Mouse (Mus musculus) c-Kit-positive CD71-positive TER-119-positive erythroid progenitor cells, embryonic 14.5 days (primary cell): Measurements from ENCODE around the gene Tacr2.

Source experiments
- DNase-seq: peaks from one replicate; pipeline ENCODE4 v3.0.0-alpha.2; 2013; ENCODE audit warnings: low spot score

The Tacr2 gene

DNA sequence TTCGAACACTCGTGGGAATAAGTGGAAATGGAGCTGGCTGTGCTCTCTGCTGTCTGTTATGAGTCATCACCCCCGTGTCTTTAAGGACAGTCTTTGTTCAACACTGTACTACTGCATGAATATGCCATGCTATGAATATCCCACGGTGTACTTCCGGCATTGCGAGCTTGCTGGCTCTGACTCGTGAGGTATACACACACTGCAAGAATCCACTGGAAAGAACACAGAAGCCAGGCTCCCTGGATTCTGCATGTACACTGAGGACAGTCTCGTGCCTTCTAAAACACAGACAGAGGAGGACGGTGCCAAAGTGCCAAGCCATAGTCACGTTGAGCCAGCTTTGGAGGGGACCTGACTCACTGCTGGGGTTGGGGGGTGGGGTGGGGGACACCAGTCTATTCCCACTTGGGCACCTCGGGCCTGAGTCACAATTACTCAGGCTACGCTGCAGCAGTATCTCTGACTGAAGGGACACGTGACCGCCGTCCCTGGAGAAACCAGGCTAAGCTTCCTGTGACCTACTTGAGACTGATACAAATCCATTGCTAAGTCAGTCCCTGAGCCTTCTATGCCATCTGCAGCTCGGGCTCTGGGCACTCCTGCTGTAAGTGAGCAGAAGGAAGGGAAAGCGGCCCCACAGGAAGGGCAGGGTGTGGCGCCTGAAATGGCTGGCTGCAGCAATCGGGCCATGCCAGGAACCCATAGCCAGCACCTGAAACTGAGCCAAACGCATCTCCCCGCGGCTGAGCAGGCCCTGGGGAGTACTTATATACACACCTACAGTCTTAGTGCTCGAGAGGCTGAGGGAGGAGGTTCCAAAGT lies 48.0 kb downstream of the Tacr2 start:
- no peak for DNase-seq

GRCm38 (mm10) chr10:62305090-62305489 lies 52.9 kb downstream of the Tacr2 start:
- no peak for DNase-seq

- DNase-seq = no peak
Observed at GRCm38 (mm10) chr10:62306483-62306882, 54.2 kb downstream of the Tacr2 start.

GRCm38 (mm10) chr10:62308896-62309491 lies 56.8 kb downstream of the Tacr2 start:
- DNase-seq = no peak

- no peak for DNase-seq
Observed at GRCm38 (mm10) chr10:62309593-62309992, 57.4 kb downstream of the Tacr2 start.

GRCm38 (mm10) chr10:62310259-62311039 lies 58.2 kb downstream of the Tacr2 start:
- DNase-seq = no peak

DNA sequence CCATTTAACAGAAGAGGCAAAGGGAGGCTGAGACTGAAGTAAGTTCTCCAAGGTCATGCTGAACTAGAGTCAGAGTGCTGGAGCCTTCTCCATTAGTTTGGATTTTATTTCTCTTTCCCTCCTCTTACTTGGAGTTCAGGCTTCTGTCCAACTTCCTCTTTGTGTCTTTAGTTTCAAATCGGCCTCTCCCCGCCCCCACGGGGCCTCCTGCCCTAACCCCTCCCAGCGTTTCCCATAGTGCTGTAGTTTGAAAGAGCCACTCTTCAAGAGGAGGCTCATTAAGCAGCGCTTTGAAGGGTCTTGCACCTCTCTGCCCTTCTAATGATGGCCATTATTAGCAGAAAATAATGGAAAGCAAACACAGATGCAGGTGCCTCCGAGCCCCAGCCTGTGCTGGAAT lies 59.2 kb downstream of the Tacr2 start:
- no peak for DNase-seq

- DNase-seq = no peak
Observed at GRCm38 (mm10) chr10:62313140-62313539, 60.9 kb downstream of the Tacr2 start.

GRCm38 (mm10) chr10:62313885-62314424 lies 61.7 kb downstream of the Tacr2 start:
- no peak for DNase-seq
